Mouse (Mus musculus) neural tube, embryonic 13.5 days (tissue): ENCODE measurements at regions not wholly inside any gene's neighbourhood (a gene's known extent, or its start where the extent isn't known, plus 50 kb on each side); places are given as distances from the start of the nearest gene placed in this dataset.
A peak's percentile ranks its signal among the peaks of the same experiment; 100 is the strongest.

ENCODE experiments used
- ATAC-seq: fragments of 200-750 bp; cut with Nextera tagmentation; 2 replicates; pipeline ENCODE4 v1.8.0; 2017; ENCODE audit warnings: low read depth, mild to moderate bottlenecking, moderate TSS enrichment, moderate library complexity
- H3K27ac ChIP-seq: fragments of 300-500 bp; sonication (generic); replicated peaks from 2 replicates; pipeline ENCODE4 v1.5.1; 2015; ENCODE audit warnings: moderate library complexity, mild to moderate bottlenecking, inconsistent platforms
- H3K27me3 ChIP-seq: fragments of 300-500 bp; sonication (generic); 2 replicates; pipeline ENCODE4 v1.6.1; 2015; ENCODE audit warnings: mild to moderate bottlenecking, inconsistent platforms
- H3K36me3 ChIP-seq: fragments of 300-500 bp; sonication (generic); 2 replicates; pipeline ENCODE4 v1.6.1; 2015; ENCODE audit warnings: mild to moderate bottlenecking, inconsistent platforms
- H3K4me1 ChIP-seq: fragments of 300-500 bp; sonication (generic); replicated peaks from 2 replicates; pipeline ENCODE4 v1.6.1; 2015; ENCODE audit warnings: inconsistent platforms
- H3K4me2 ChIP-seq: fragments of 300-500 bp; sonication (generic); 2 replicates; pipeline ENCODE4 v1.6.1; 2015; ENCODE audit warnings: inconsistent platforms, mild to moderate bottlenecking, moderate library complexity
- H3K4me3 ChIP-seq: fragments of 300-500 bp; sonication (generic); 2 replicates; pipeline ENCODE4 v1.5.1; 2015; ENCODE audit warnings: mild to moderate bottlenecking, inconsistent platforms
- H3K9ac ChIP-seq: fragments of 300-500 bp; sonication (generic); 2 replicates; pipeline ENCODE4 v1.6.1; 2015; ENCODE audit warnings: moderate library complexity, mild to moderate bottlenecking, inconsistent platforms
- H3K9me3 ChIP-seq: fragments of 300-500 bp; sonication (generic); 2 replicates; pipeline ENCODE4 v1.6.1; 2016; ENCODE audit warnings: inconsistent platforms
- WGBS: fragments of 180-500 bp; shearing (Covaris S2); methylation state at CpG from one replicate; pipeline ENCODE4 v1.1.7; 2015; 5-methylcytosine and 5-hydroxymethylcytosine counted together

DNA sequence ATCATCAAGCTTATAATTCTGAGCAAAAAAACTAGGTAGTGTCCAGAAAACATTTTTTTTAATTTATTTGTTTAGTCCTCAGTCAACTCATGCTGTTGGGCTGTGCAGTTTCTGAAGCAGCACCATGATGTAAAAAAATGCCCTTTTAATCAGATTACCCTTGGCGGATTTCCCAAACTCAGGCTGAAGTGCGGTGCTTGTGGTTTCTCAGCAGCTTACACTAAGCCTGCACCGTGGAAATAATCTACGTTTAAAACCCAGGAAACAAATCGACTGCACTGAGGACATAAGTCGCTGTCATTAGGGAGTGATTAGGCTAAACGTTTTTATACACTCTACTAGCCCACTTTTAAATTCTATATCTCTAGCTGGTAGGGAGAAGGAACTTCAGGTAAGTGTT lies 623.4 kb upstream of the Cypt12 start:
- no peaks in the 10 kb centered on the region for H3K27me3 ChIP-seq
- H3K36me3 ChIP-seq, result no peaks in the 10 kb centered on the region
- H3K4me2 ChIP-seq, result peak overlapping the region; percentile 39
- 0 out of 2 replicates have a peak, but pooled peaks have one; percentile 5 for ATAC-seq
- H3K27ac ChIP-seq, result peak overlapping the region; percentile 92
- H3K9me3 ChIP-seq, result no peaks in the 10 kb centered on the region
- H3K4me3 ChIP-seq, result no peak overlapping the region
- 42% methylated on average over 7 of the region's 7 CpGs for WGBS
- H3K4me1 ChIP-seq, result peaks cover 50% of the 10 kb centered on the region
- peak overlapping the region; percentile 66 for H3K9ac ChIP-seq

DNA sequence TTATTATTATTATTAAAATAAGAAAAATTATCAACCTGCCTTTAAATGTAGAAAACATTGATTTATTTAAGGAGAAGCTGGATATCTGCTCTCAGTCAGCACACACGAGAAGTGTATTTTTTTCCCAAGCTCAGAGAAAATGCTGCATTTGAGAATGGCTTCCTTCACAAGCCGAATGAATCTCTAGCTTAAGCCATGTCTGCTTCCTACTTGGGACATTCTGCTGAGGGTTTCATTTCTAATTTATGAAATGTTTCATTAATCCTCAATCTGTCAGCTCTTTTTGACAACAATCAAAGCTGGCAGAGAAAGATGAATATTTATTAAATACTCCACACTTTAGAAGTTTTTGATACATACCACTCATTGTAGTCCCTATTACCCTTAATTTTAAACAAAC lies 622.4 kb upstream of the Cypt12 start:
- Histone ChIP-seq H3K9ac (peak overlapping the region; percentile 66), H3K9me3 (no peaks in the 10 kb centered on the region), H3K27me3 (no peaks in the 10 kb centered on the region), H3K4me3 (no peak overlapping the region), H3K27ac (peak overlapping the region; percentile 92), H3K4me2 (peak overlapping the region; percentile 39), H3K36me3 (no peaks in the 10 kb centered on the region), H3K4me1 (peaks cover 56% of the 10 kb centered on the region)
- 56% methylated on average over 2 of the region's 2 CpGs for WGBS
- no peak for ATAC-seq

DNA sequence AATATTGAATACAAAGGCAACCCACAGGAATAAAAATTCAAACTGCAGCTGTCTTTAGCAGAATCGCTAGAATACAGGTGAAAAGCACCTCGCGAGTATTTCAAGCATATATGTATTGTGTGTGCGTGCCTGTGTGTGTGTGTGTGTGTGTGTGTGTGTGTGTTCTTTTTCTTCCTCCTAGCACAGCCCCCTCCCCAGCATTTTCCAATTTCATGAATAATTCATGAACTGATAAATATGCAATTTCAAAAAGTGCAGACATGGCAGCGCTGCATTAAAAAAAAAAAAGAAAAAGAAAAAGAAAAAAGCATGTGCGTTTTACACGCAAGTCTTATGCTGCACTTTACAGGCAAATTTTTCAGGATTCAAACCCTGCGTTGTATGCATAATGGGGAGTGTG lies 621.9 kb upstream of the Cypt12 start:
- Histone ChIP-seq H3K27me3 (no peaks in the 10 kb centered on the region), H3K9ac (peak overlapping the region; percentile 58), H3K4me3 (no peak overlapping the region), H3K4me1 (peaks cover 57% of the 10 kb centered on the region), H3K4me2 (peak overlapping the region; percentile 39), H3K27ac (peak overlapping the region; percentile 92), H3K36me3 (no peaks in the 10 kb centered on the region), H3K9me3 (no peaks in the 10 kb centered on the region)
- peak; percentile 40; the same call in 1 of the 2 replicates for ATAC-seq
- 58% methylated on average over 8 of the region's 8 CpGs for WGBS

DNA sequence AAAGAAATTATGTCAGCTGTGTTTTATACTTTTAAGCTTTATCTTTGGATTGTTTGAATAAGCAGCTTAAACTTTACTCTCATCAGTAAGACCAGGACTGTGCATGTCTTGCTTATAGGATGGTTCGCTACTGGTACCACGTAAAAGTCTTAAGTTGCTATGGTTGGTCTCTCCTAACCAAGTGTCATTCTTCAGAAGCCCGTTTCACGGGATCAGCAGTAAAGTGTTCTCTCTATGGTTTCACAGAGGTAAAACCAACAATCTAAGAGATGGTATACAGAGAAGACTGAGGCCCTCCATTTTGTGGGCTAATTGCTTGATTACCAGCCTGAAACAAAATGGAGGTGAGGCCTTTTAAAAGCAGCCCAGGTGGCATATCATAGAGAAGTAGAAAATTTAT lies 621.4 kb upstream of the Cypt12 start:
- peak overlapping the region; percentile 58 for H3K9ac ChIP-seq
- no peaks in the 10 kb centered on the region for H3K36me3 ChIP-seq
- no peaks in the 10 kb centered on the region for H3K27me3 ChIP-seq
- no peak overlapping the region for H3K4me3 ChIP-seq
- WGBS, result 69% methylated on average over 4 of the region's 4 CpGs
- H3K9me3 ChIP-seq, result no peaks in the 10 kb centered on the region
- H3K4me2 ChIP-seq, result peak overlapping the region; percentile 39
- H3K4me1 ChIP-seq, result peaks cover 57% of the 10 kb centered on the region
- ATAC-seq, result peak; percentile 41; the same call in 1 of the 2 replicates
- H3K27ac ChIP-seq, result peak overlapping the region; percentile 92

DNA sequence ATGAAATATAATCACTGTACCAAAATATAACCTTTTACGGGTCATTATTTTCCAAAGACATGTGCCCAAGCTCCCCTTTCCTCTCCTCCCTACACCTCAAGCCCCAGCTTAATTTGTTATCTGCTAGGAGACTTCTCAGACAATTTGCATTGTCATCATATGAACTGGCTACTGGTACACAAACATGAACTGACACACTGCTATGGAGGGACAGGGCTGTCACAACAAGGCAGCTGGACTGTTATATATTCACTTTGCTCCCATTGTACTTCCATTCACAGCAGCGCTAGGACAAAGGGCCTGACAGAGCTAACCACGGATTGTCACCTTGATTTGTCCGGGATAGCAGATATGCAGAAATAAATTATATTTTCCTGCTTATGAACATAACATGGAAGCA lies 620.5 kb upstream of the Cypt12 start:
- H3K27ac ChIP-seq, result peak overlapping the region; percentile 95
- 51% methylated on average over 4 of the region's 4 CpGs for WGBS
- no peaks in the 10 kb centered on the region for H3K9me3 ChIP-seq
- H3K36me3 ChIP-seq, result no peaks in the 10 kb centered on the region
- peaks cover 51% of the 10 kb centered on the region for H3K4me1 ChIP-seq
- ATAC-seq, result peak; percentile 54
- H3K9ac ChIP-seq, result peak overlapping the region; percentile 63
- H3K4me3 ChIP-seq, result no peak overlapping the region
- no peaks in the 10 kb centered on the region for H3K27me3 ChIP-seq
- H3K4me2 ChIP-seq, result peak overlapping the region; percentile 36

DNA sequence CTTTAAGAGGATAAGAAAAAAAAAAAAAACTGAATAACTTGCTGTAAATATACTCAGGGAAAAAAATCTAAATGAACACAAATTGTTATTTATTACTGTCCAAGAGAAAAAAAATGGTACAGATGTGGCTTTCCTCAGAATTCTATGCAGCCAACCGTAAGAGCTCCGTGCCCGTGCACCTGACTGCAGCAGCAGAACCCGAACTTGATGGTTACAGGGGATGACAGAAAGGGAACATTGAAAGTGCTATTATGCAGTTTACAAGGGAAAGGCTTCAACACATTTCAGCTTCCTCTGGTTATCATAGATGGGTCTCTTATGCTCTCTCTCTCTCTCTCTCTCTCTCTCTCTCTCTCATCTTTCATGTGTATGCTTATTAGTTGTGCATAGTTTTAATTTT lies 618.8 kb upstream of the Cypt12 start:
- peak overlapping the region; percentile 11; the same call in 1 of the 2 replicates for H3K4me2 ChIP-seq

DNA sequence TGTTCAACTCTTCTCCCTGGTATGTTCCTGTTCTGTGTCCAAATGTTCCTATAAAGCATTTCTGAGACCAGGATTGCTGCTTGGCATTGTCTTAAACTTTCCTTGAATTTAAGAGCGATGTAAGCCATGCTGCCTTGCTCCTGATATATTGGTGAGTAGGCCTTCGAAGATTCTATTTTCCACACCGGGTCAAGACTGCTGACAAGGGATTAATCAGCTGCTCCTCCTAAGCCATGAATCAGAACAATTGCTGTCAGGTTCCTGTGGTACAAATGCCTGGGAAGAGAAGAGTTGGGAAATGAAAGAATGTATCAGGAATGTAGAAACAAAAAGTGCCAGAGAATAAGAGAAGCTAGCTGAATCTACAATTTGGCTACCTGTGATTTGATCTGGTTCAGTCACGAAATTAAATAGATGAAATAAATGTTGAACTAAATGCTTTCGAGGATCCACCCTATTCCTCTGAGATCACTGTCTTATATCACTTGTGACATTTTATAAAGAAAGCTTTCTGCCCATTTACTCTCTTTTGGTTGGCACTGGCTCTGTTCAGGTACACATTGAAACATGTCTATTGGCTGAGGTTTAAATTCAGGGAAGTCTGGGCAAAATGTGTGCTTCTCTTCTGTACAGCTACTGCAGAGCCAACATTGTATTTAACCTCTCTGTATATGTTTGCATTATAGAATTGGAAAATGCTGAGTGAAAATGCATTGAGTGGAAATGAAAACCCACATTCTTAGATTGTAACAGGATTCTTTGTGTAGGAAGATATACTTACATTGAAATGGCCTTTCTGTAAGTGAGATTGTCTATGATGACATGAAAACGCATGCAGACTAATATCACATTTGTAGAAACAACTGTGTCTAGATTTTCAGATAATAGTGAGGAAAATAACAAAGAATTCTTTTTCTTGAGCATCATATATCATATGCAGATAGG lies 617.5 kb upstream of the Cypt12 start:
- peak overlapping the region; percentile 47 for H3K9ac ChIP-seq

More for the DNA sequence above, 618.8 kb upstream of the Cypt12 start:
- 45% methylated on average over 4 of the region's 4 CpGs for WGBS
- Histone ChIP-seq H3K9me3 (no peaks in the 10 kb centered on the region), H3K9ac (peak overlapping the region; percentile 54), H3K4me3 (no peak overlapping the region), H3K4me1 (peaks cover 42% of the 10 kb centered on the region), H3K27me3 (no peaks in the 10 kb centered on the region), H3K27ac (peak overlapping the region; percentile 95), H3K36me3 (no peaks in the 10 kb centered on the region)
- no peak for ATAC-seq

DNA sequence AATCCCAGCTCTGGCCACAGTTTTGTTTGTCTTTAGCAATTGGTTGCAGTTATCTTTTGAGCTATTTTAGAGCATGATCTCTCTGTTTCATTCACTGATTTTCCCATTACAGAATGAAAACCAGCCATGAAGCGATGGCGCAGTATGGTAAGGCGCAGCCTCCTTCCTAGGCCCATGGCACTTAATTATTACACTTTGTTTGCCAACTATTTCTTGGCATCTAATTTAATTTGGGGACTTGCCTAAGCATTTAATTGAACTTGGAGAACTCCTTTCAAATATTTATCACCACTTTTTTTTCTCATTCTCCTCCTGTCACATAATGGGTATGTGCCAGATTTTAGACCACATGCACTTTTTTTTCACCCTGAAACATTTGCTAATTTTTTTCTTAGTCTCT lies 588.0 kb upstream of the Cypt12 start:
- Histone ChIP-seq H3K36me3 (no peaks in the 10 kb centered on the region), H3K9me3 (no peaks in the 10 kb centered on the region), H3K27me3 (no peaks in the 10 kb centered on the region), H3K4me1 (no peaks in the 10 kb centered on the region), H3K4me2 (no peak overlapping the region), H3K9ac (no peak overlapping the region), H3K27ac (no peak overlapping the region), H3K4me3 (no peak overlapping the region)
- 96% methylated on average over 3 of the region's 3 CpGs for WGBS
- no peak for ATAC-seq

More for the DNA sequence above, 617.5 kb upstream of the Cypt12 start:
- 41% methylated on average over 6 of the region's 6 CpGs for WGBS
- H3K27me3 ChIP-seq, result no peaks in the 10 kb centered on the region
- peak overlapping the region; percentile 91 for H3K27ac ChIP-seq
- H3K4me2 ChIP-seq, result peak overlapping the region; percentile 14
- no peak overlapping the region for H3K4me3 ChIP-seq
- 0 out of 2 replicates have a peak, but pooled peaks have one; percentile 28 for ATAC-seq
- H3K36me3 ChIP-seq, result no peaks in the 10 kb centered on the region
- H3K4me1 ChIP-seq, result peaks cover 30% of the 10 kb centered on the region
- no peaks in the 10 kb centered on the region for H3K9me3 ChIP-seq
